Mouse (Mus musculus) embryonic facial prominence, embryonic 13.5 days (tissue): Measurements from ENCODE around the gene Prex1. TPM values are rescaled to one million over a fixed set of nuclear protein-coding genes. Genes with fewer than 3 reads are reported as not detected.

Experiments
- ATAC-seq: fragments of 200-750 bp; cut with Nextera tagmentation; 2 replicates; pipeline ENCODE4 v1.8.0; 2017; ENCODE audit warnings: low read depth; ENCODE audit not compliant: insufficient number of reproducible peaks, insufficient read depth, low FRiP score, low TSS enrichment
- H3K27ac ChIP-seq: fragments of 300-500 bp; sonication (generic); 2 replicates; pipeline ENCODE4 v1.5.1; 2015; ENCODE audit warnings: moderate library complexity, mild to moderate bottlenecking, inconsistent platforms
- H3K27me3 ChIP-seq: fragments of 300-500 bp; sonication (generic); 2 replicates; pipeline ENCODE4 v1.6.1; 2015; ENCODE audit warnings: mild to moderate bottlenecking, inconsistent platforms
- H3K36me3 ChIP-seq: fragments of 300-500 bp; sonication (generic); 2 replicates; pipeline ENCODE4 v1.6.1; 2015; ENCODE audit warnings: mild to moderate bottlenecking, inconsistent platforms
- H3K4me1 ChIP-seq: fragments of 300-500 bp; sonication (generic); 2 replicates; pipeline ENCODE4 v1.6.1; 2015; ENCODE audit warnings: inconsistent platforms
- H3K4me2 ChIP-seq: fragments of 300-500 bp; sonication (generic); 2 replicates; pipeline ENCODE4 v1.6.1; 2015; ENCODE audit warnings: moderate library complexity, mild to moderate bottlenecking, inconsistent platforms
- H3K4me3 ChIP-seq: fragments of 300-500 bp; sonication (generic); 2 replicates; pipeline ENCODE4 v1.5.1; 2015; ENCODE audit warnings: mild to moderate bottlenecking, inconsistent platforms
- H3K9ac ChIP-seq: fragments of 300-500 bp; sonication (generic); 2 replicates; pipeline ENCODE4 v1.6.1; 2015; ENCODE audit warnings: mild to moderate bottlenecking, inconsistent platforms
- H3K9me3 ChIP-seq: fragments of 300-500 bp; sonication (generic); 2 replicates; pipeline ENCODE4 v1.6.1; 2016; ENCODE audit warnings: inconsistent platforms
- WGBS: fragments of 180-500 bp; shearing (Covaris S2); methylation state at CpG from one replicate; pipeline ENCODE4 v1.1.7; 2015; ENCODE audit warnings: mixed read lengths; 5-methylcytosine and 5-hydroxymethylcytosine counted together
- polyA plus RNA-seq: library from polyadenylated mRNA; unstranded; fragments of >200 nt; fragmentation: Nextera tagmentation; extraction: Ambion mirVana; gene quantifications from 2 replicates; pipeline ENCODE4 v1.2.1, GENCODE M21; 2015

The Prex1 gene
- polyA plus RNA-seq, 1 experiment from 2014 or later: 28.4 TPM

GRCm38 (mm10) chr2:166627578-166627977, 86.1 kb downstream of the Prex1 start:
- H3K9ac ChIP-seq: no peak overlapping the region
- peaks cover 14% of the 10 kb centered on the region for H3K4me1 ChIP-seq
- H3K36me3 ChIP-seq: peaks cover 41% of the 10 kb centered on the region
- H3K4me3 ChIP-seq: no peak overlapping the region
- H3K9me3 ChIP-seq: no peaks in the 10 kb centered on the region
- no peak overlapping the region for H3K4me2 ChIP-seq
- whole genome bisulfite sequencing: 93% methylated on average over 6 of the region's 6 CpGs
- H3K27me3 ChIP-seq: no peaks in the 10 kb centered on the region
- no peak for ATAC-seq
- no peak overlapping the region for H3K27ac ChIP-seq

- ATAC-seq: no peak
- no peak overlapping the region for H3K4me3 ChIP-seq
- no peak overlapping the region for H3K4me2 ChIP-seq
- H3K4me1 ChIP-seq: peaks cover 14% of the 10 kb centered on the region
- no peak overlapping the region for H3K9ac ChIP-seq
- H3K9me3 ChIP-seq: no peaks in the 10 kb centered on the region
- H3K27me3 ChIP-seq: no peaks in the 10 kb centered on the region
- peaks cover 28% of the 10 kb centered on the region for H3K36me3 ChIP-seq
- 86% methylated on average over 11 of the region's 11 CpGs for WGBS
- H3K27ac ChIP-seq: no peak overlapping the region
These were observed 88.4 kb downstream of the Prex1 start for GRCm38 (mm10) chr2:166625219-166625618.

GRCm38 (mm10) chr2:166623081-166623567, 90.5 kb downstream of the Prex1 start:
- H3K9ac ChIP-seq: no peak overlapping the region

GRCm38 (mm10) chr2:166622590-166622989, 91.0 kb downstream of the Prex1 start:
- no peak overlapping the region for H3K9ac ChIP-seq
- H3K36me3 ChIP-seq: peaks cover 43% of the 10 kb centered on the region
- H3K27me3 ChIP-seq: no peaks in the 10 kb centered on the region
- WGBS: 80% methylated on average over 7 of the region's 7 CpGs
- H3K27ac ChIP-seq: 0 out of 2 replicates have a peak overlapping the region, but pooled peaks have one; percentile 45
- peaks cover 14% of the 10 kb centered on the region for H3K4me1 ChIP-seq
- no peaks in the 10 kb centered on the region for H3K9me3 ChIP-seq
- ATAC-seq: no peak
- no peak overlapping the region for H3K4me3 ChIP-seq
- no peak overlapping the region for H3K4me2 ChIP-seq

More at GRCm38 (mm10) chr2:166623081-166623567, 90.5 kb downstream of the Prex1 start:
- ATAC-seq: 0 out of 2 replicates have a peak, but pooled peaks have one; percentile 23
- WGBS: 24% methylated on average over 9 of the region's 9 CpGs
- H3K4me2 ChIP-seq: 0 out of 2 replicates have a peak overlapping the region, but pooled peaks have one; percentile 9
- H3K4me1 ChIP-seq: peaks cover 14% of the 10 kb centered on the region
- H3K27me3 ChIP-seq: no peaks in the 10 kb centered on the region
- no peaks in the 10 kb centered on the region for H3K9me3 ChIP-seq
- peak overlapping the region; percentile 45 for H3K27ac ChIP-seq
- H3K36me3 ChIP-seq: peaks cover 42% of the 10 kb centered on the region
- H3K4me3 ChIP-seq: no peak overlapping the region

- Histone ChIP-seq H3K4me2 (no peak overlapping the region), H3K4me3 (no peak overlapping the region), H3K9me3 (no peaks in the 10 kb centered on the region), H3K27ac (no peak overlapping the region), H3K9ac (no peak overlapping the region), H3K36me3 (peaks cover 43% of the 10 kb centered on the region), H3K4me1 (peaks cover 14% of the 10 kb centered on the region), H3K27me3 (no peaks in the 10 kb centered on the region)
- 90% methylated on average over 6 of the region's 6 CpGs for WGBS
- ATAC-seq: no peak
These were observed 91.6 kb downstream of the Prex1 start for GRCm38 (mm10) chr2:166622079-166622478.

- Histone ChIP-seq H3K27me3 (no peaks in the 10 kb centered on the region), H3K36me3 (peaks cover 45% of the 10 kb centered on the region), H3K4me3 (no peak overlapping the region), H3K4me2 (no peak overlapping the region), H3K4me1 (peaks cover 14% of the 10 kb centered on the region), H3K9me3 (no peaks in the 10 kb centered on the region), H3K9ac (no peak overlapping the region), H3K27ac (no peak overlapping the region)
- ATAC-seq: no peak
- 78% methylated on average over 20 of the region's 20 CpGs for WGBS
These were observed 92.8 kb downstream of the Prex1 start for GRCm38 (mm10) chr2:166620529-166621466.

GRCm38 (mm10) chr2:166619906-166620490, 93.6 kb downstream of the Prex1 start:
- no peak for ATAC-seq
- H3K27me3 ChIP-seq: no peaks in the 10 kb centered on the region
- H3K4me1 ChIP-seq: peaks cover 14% of the 10 kb centered on the region
- no peak overlapping the region for H3K4me3 ChIP-seq
- H3K36me3 ChIP-seq: peaks cover 53% of the 10 kb centered on the region
- no peak overlapping the region for H3K27ac ChIP-seq
- H3K9me3 ChIP-seq: no peaks in the 10 kb centered on the region
- no peak overlapping the region for H3K9ac ChIP-seq
- no peak overlapping the region for H3K4me2 ChIP-seq
- 68% methylated on average over 10 of the region's 10 CpGs for WGBS

GRCm38 (mm10) chr2:166619270-166619669, 94.4 kb downstream of the Prex1 start:
- Histone ChIP-seq H3K4me2 (no peak overlapping the region), H3K4me3 (no peak overlapping the region), H3K36me3 (peaks cover 58% of the 10 kb centered on the region), H3K4me1 (peaks cover 14% of the 10 kb centered on the region), H3K9me3 (no peaks in the 10 kb centered on the region), H3K27me3 (no peaks in the 10 kb centered on the region), H3K9ac (no peak overlapping the region), H3K27ac (no peak overlapping the region)
- 91% methylated on average over 5 of the region's 5 CpGs for WGBS
- no peak for ATAC-seq

- Histone ChIP-seq H3K36me3 (peaks cover 66% of the 10 kb centered on the region), H3K9me3 (no peaks in the 10 kb centered on the region), H3K9ac (no peak overlapping the region), H3K27me3 (no peaks in the 10 kb centered on the region), H3K4me3 (no peak overlapping the region), H3K4me1 (peaks cover under 1% of the 10 kb centered on the region), H3K27ac (no peak overlapping the region), H3K4me2 (no peak overlapping the region)
- WGBS: 93% methylated on average over 5 of the region's 5 CpGs
- no peak for ATAC-seq
These were observed 95.9 kb downstream of the Prex1 start for GRCm38 (mm10) chr2:166617706-166618105.

GRCm38 (mm10) chr2:166615338-166616075, 98.1 kb downstream of the Prex1 start:
- H3K36me3 ChIP-seq: peaks cover 71% of the 10 kb centered on the region
- WGBS: 83% methylated on average over 2 of the region's 2 CpGs
- H3K27ac ChIP-seq: no peak overlapping the region
- no peak overlapping the region for H3K9ac ChIP-seq
- no peak for ATAC-seq
- no peaks in the 10 kb centered on the region for H3K9me3 ChIP-seq
- no peaks in the 10 kb centered on the region for H3K4me1 ChIP-seq
- no peak overlapping the region for H3K4me3 ChIP-seq
- no peak overlapping the region for H3K4me2 ChIP-seq
- no peaks in the 10 kb centered on the region for H3K27me3 ChIP-seq

GRCm38 (mm10) chr2:166610271-166610670, 103.4 kb downstream of the Prex1 start:
- Histone ChIP-seq H3K36me3 (peaks cover 34% of the 10 kb centered on the region), H3K9me3 (no peaks in the 10 kb centered on the region)
- whole genome bisulfite sequencing: 72% methylated on average over 5 of the region's 5 CpGs

More at GRCm38 (mm10) chr2:166610271-166610670, 103.4 kb downstream of the Prex1 start:
- no peak for ATAC-seq
- Histone ChIP-seq H3K27me3 (no peaks in the 10 kb centered on the region), H3K4me2 (no peak overlapping the region), H3K27ac (peak overlapping the region; percentile 17; the same call in 1 of the 2 replicates), H3K4me3 (no peak overlapping the region), H3K9ac (no peak overlapping the region), H3K4me1 (peaks cover 40% of the 10 kb centered on the region)
